Mouse (Mus musculus) kidney, postnatal 4 days (tissue): Measurements from ENCODE around the gene Olfr988.
"Not testable (repeated sequence)": the region's sequence is repeated elsewhere in the genome, so short reads cannot be mapped to it uniquely, and the experiment has no call there.

Experiments
- DNase-seq, 2 experiments: peaks; one replicate each; pipeline ENCODE4 v3.0.0; 2021; ENCODE audit warnings: mixed read lengths in 2 of 2

Olfr988 gene

GRCm38 (mm10) chr2:85363127-85363526, at the start of gene Olfr988:
Gene Olfr988, minus strand, starts transcription at chr2:85363227.
- DNase-seq: not testable (repeated sequence)

GRCm38 (mm10) chr2:85409369-85409768, 46.3 kb upstream of the Olfr988 start, which contains the start of gene Olfr992:
Gene Olfr992, minus strand, starts transcription at chr2:85409469.
- DNase-seq: no peak

DNA sequence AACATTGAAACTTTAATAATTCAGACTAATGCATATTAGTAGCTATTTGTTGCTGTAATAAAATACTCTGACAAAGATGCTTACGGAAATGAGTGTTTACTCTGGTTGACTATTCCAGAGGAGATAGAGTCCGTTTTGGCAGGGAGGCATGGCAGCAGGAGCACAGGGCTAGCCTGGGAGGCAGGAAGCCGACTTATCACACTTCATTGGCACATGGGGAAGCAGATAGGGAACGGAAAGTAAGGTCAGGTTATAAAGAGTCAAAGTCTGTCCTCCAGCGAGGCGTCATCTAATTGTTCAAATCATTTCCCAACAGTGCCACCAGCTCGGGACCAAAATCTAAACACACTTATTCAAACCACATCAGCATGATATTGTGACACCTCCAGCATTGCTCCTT, 23.1 kb downstream of the Olfr988 start:
- no peak for DNase-seq

GRCm38 (mm10) chr2:85339215-85339614, 23.8 kb downstream of the Olfr988 start, which contains the start of gene Olfr987:
Gene Olfr987, minus strand, starts transcription at chr2:85339315.
- not testable (repeated sequence) for DNase-seq

DNA sequence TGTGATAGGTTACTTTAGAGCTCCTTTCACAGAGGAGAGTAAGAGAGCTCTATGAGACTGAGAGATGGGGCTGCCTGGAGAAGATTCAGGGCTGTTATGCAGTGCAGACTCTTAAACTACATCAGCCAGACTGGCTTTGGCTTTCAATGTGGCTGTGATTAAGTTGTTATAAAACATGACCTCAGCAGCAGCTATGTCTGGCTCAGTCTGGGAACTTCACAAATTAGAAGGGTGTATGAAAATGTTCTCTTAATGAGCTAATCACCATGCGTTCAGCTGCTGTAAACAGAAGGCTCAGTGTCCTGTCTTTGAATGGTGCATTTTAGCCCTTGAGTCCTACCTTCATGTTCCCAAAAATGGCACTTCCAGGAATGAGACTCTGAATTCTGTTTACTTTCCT, 43.9 kb downstream of the Olfr988 start:
- DNase-seq: no peak
